Mouse (Mus musculus) kidney, embryonic 15.5 days (tissue): ENCODE measurements around the gene Gm19684. TPM values are rescaled to one million over a fixed set of nuclear protein-coding genes. Genes with fewer than 3 reads are reported as not detected.
"Not testable (repeated sequence)": the region's sequence is repeated elsewhere in the genome, so short reads cannot be mapped to it uniquely, and the experiment has no call there.

Source experiments
- ATAC-seq: fragments of 200-750 bp; cut with Nextera tagmentation; replicated peaks from 2 replicates; pipeline ENCODE4 v1.8.0; 2017; ENCODE audit warnings: moderate TSS enrichment; ENCODE audit not compliant: low FRiP score
- H3K27ac ChIP-seq: fragments of 300-500 bp; sonication (generic); 2 replicates; pipeline ENCODE4 v1.5.1; 2015; ENCODE audit warnings: mild to moderate bottlenecking, inconsistent platforms
- H3K27me3 ChIP-seq: fragments of 300-500 bp; sonication (generic); 2 replicates; pipeline ENCODE4 v1.6.1; 2015; ENCODE audit warnings: inconsistent platforms
- H3K36me3 ChIP-seq: fragments of 300-500 bp; sonication (generic); 2 replicates; pipeline ENCODE4 v1.6.1; 2015; ENCODE audit warnings: inconsistent platforms
- H3K4me1 ChIP-seq: fragments of 300-500 bp; sonication (generic); 2 replicates; pipeline ENCODE4 v1.6.1; 2015; ENCODE audit warnings: inconsistent platforms
- H3K4me2 ChIP-seq: fragments of 300-500 bp; sonication (generic); 2 replicates; pipeline ENCODE4 v1.6.1; 2015; ENCODE audit warnings: moderate library complexity, mild to moderate bottlenecking, inconsistent platforms
- H3K4me3 ChIP-seq: fragments of 300-500 bp; sonication (generic); replicated peaks from 2 replicates; pipeline ENCODE4 v1.5.1; 2015; ENCODE audit warnings: mild to moderate bottlenecking, inconsistent platforms
- H3K9ac ChIP-seq: fragments of 300-500 bp; sonication (generic); 2 replicates; pipeline ENCODE4 v1.6.1; 2015; ENCODE audit warnings: mild to moderate bottlenecking, inconsistent platforms
- H3K9me3 ChIP-seq: fragments of 300-500 bp; sonication (generic); replicated peaks from 2 replicates; pipeline ENCODE4 v1.6.1; 2016; ENCODE audit warnings: inconsistent platforms
- WGBS: fragments of 180-500 bp; shearing (Covaris S2); methylation state at CpG from one replicate; pipeline ENCODE4 v1.1.7; 2015; ENCODE audit warnings: mixed read lengths; 5-methylcytosine and 5-hydroxymethylcytosine counted together
- polyA plus RNA-seq: library from polyadenylated mRNA; unstranded; fragments of >200 nt; fragmentation: Nextera tagmentation; extraction: Ambion mirVana; gene quantifications from 2 replicates; pipeline ENCODE4 v1.2.1, GENCODE M21; 2015

Gm19684 gene
- polyA plus RNA-seq, 1 experiment from 2014 or later: not detected

DNA sequence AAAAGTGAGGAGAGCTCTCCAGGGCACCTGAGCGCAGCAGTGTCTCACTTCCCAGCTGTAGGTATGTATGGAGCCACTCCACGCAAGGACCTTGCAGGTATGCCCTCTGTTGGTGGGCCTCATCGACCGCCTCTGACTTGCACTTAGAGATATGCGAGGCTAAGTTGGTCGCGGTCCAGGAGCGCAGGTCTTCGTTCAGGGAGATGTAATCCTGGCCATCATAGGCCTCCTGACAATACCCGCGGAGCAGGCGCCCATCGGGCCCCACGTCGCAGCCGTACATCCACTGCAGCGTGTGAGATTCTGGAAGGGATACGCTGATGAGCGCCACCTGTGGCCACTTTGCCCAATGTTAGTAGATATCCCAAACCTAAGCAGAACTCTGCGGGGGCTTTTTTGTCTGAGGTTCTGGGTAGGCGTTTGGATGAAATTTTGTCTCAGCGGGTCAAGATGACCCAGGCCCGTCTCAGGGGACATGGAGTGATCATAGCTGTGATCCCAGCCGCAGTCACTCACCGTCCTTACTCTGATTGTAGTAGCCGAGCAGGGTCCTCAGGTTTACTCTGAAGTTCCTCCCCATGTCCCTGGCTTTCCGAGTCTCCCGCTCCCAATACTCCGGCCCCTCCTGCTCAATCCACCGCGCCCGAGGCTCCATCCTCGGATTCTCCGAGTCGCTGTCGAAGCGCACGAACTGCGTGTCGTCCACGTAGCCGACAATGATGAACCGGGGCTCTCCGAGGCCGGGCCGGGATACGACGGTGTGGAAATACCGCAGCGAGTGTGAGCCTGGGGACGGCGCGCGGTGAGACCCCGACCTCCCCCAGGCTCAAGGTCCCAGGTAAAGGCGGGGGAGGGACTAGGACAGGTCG lies 10.6 kb upstream of the Gm19684 start:
- WGBS: 1% methylated on average over 57 of the region's 57 CpGs
- H3K27me3 ChIP-seq: peaks cover 51% of the 10 kb centered on the region
- H3K9ac ChIP-seq: 0 out of 2 replicates have a peak overlapping the region, but pooled peaks have one; percentile 29
- H3K36me3 ChIP-seq, H3K4me1 ChIP-seq, H3K27ac ChIP-seq, ATAC-seq, H3K9me3 ChIP-seq: not testable (repeated sequence)
- peak overlapping the region; percentile 37 for H3K4me3 ChIP-seq
- peak overlapping the region; percentile 73 for H3K4me2 ChIP-seq

DNA sequence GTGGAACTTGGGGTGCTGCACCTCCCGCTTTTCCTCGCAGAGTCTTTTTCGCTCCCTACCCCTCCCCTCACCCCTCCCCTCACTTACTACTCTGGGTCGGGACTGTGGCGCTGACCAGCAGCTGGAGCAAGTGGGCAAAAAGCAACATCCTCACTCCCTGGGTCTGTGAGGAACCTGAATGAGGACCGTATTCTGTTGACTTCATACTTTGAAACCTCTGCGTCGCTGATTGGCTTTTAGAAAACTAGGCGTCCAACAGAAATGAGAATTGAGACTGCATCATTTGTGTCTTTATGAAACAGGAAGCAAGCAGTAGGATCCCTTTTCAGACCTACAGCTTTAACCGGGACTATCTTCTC lies 10.0 kb upstream of the Gm19684 start:
- 2% methylated on average over 10 of the region's 10 CpGs for WGBS
- not testable (repeated sequence) for ATAC-seq, H3K27ac ChIP-seq

DNA sequence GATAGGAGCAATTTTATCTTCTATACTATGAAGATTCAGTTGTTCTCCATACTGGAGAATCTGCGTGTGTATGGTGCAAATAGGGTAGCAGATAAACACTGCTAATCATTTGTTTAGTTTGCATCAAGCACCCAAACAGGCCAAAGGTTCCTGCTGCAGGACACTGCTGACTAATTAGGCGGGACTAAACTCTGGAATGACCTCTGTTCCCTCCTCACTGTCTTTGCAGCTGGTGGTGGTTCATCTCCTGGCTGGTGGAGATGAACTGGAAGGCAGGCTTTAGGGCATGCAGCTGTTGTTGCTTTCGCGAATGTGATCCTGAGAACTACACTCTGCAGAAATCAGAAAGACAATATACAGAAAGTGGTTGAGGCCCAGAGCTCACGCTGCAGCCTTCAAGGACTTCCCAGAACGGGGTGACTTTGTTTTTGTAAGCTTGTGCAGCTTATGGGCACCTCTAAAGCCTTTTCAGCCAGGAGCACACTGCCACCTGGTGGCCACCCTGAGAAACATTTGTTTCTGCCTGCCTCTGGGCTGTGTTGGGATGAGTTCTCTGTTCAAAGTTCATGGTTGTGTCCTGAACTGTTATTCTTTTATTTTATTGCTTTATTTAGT lies 7.4 kb upstream of the Gm19684 start:
- H3K4me1 ChIP-seq, H3K36me3 ChIP-seq, H3K4me2 ChIP-seq, H3K27ac ChIP-seq, H3K4me3 ChIP-seq, H3K9me3 ChIP-seq, H3K9ac ChIP-seq: not testable (repeated sequence)
- H3K27me3 ChIP-seq: peaks cover 46% of the 10 kb centered on the region
- 0 out of 2 replicates have a peak, but pooled peaks have one; percentile 65 for ATAC-seq
- WGBS: 19% methylated on average over 6 of the region's 6 CpGs

More for the DNA sequence above, 10.0 kb upstream of the Gm19684 start:
- 0 out of 2 replicates have a peak overlapping the region, but pooled peaks have one; percentile 29 for H3K9ac ChIP-seq
- not testable (repeated sequence) for H3K4me1 ChIP-seq, H3K9me3 ChIP-seq, H3K36me3 ChIP-seq
- H3K27me3 ChIP-seq: peaks cover 51% of the 10 kb centered on the region
- peak overlapping the region; percentile 37 for H3K4me3 ChIP-seq
- peak overlapping the region; percentile 73 for H3K4me2 ChIP-seq

DNA sequence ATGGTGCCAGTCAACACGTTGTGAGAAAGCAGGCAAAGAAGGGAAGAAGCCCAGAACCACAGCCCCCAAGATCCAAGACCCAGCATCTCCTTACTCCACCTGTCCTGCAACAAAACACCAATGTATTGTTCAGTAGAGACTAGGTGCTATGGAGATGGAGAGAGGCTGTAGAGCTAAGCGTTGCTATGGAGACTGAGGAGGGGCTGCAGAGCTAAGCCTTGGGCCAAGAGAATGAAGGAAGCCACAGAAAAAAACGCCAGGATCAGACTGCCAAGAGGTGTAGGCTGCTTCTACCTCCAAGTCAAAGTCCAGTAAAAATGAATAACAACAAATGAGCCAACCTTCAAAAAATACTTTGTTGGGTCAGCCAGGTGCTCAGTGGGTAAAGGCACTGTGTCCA lies 4.9 kb upstream of the Gm19684 start:
- 31% methylated on average over 3 of the region's 3 CpGs for WGBS
- H3K27ac ChIP-seq, H3K36me3 ChIP-seq, ATAC-seq, H3K4me1 ChIP-seq, H3K4me3 ChIP-seq, H3K9me3 ChIP-seq, H3K9ac ChIP-seq, H3K4me2 ChIP-seq: not testable (repeated sequence)
- H3K27me3 ChIP-seq: peaks cover 44% of the 10 kb centered on the region

DNA sequence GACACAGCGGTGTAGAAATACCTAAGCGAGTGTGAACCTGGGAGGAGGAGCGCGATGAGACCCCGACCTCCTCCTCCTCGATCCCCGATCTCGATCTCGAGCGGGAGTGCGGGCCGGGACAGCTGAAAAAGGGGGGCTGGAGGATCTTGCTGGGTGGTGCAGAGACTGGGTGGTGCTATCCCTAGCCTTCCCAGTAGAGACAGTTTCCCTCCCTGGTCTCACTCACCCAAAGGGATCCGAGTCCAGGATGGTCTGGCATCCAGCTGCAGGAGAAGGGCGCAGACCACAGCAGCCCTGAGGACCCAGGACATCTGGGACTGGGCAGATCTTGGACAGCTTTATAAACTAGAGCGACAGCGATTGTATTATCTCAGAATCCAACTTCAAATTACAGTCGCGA lies 639 bp upstream of the Gm19684 start:
- H3K27ac ChIP-seq, H3K36me3 ChIP-seq, H3K9me3 ChIP-seq, H3K9ac ChIP-seq, ATAC-seq, H3K4me1 ChIP-seq: not testable (repeated sequence)
- Histone ChIP-seq H3K27me3 (peaks cover 41% of the 10 kb centered on the region), H3K4me2 (peak overlapping the region; percentile 47), H3K4me3 (0 out of 2 replicates have a peak overlapping the region, but pooled peaks have one; percentile 17)
- 12% methylated on average over 18 of the region's 18 CpGs for WGBS

DNA sequence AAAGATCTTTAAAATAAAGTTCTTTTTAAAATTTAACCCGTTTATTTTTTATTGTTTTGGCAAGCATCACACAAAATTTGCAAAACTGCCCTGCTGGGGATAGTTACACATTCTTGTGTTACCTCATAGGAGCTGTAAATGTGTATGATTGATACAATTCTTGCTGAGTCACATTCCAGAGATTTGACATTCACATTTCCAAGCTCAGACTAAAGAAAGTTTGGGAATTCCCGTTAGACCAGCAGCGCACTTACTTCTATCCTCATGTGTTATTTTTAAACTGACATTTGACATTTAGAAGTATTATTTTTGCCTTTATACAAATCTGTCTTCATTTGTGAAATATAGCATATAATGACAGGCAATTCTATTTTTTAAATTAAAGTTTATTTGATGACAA lies 2.6 kb downstream of the Gm19684 start:
- not testable (repeated sequence) for H3K4me3 ChIP-seq, H3K4me2 ChIP-seq, ATAC-seq, H3K36me3 ChIP-seq, H3K27ac ChIP-seq, H3K9me3 ChIP-seq, H3K9ac ChIP-seq, H3K4me1 ChIP-seq
- H3K27me3 ChIP-seq: peaks cover 38% of the 10 kb centered on the region
- WGBS: 59% methylated on average over 3 of the region's 3 CpGs

DNA sequence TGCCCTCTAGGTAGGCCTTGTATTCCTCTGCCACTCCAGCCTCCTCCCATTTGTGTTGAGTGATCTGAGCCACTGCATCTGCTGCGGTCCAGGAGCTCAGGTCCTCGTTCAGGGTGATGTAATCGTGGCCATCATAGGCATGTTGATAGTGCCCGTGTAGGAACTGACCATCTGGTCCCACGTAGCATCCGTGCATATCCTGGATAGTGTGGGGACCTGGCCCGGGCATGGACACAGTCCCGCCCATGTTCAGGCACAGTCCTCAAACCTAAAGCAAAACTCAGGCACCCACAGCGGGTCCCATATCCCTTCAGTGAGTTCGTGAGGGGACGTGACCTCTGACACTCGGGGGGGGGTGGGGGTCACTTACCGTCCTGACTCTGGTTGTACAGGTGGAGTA lies 7.0 kb downstream of the Gm19684 start:
- H3K9ac ChIP-seq, H3K36me3 ChIP-seq, H3K4me1 ChIP-seq, H3K27ac ChIP-seq, H3K4me3 ChIP-seq, H3K4me2 ChIP-seq, ATAC-seq, H3K9me3 ChIP-seq: not testable (repeated sequence)
- WGBS: 51% methylated on average over 11 of the region's 13 CpGs
- H3K27me3 ChIP-seq: peaks cover 37% of the 10 kb centered on the region

DNA sequence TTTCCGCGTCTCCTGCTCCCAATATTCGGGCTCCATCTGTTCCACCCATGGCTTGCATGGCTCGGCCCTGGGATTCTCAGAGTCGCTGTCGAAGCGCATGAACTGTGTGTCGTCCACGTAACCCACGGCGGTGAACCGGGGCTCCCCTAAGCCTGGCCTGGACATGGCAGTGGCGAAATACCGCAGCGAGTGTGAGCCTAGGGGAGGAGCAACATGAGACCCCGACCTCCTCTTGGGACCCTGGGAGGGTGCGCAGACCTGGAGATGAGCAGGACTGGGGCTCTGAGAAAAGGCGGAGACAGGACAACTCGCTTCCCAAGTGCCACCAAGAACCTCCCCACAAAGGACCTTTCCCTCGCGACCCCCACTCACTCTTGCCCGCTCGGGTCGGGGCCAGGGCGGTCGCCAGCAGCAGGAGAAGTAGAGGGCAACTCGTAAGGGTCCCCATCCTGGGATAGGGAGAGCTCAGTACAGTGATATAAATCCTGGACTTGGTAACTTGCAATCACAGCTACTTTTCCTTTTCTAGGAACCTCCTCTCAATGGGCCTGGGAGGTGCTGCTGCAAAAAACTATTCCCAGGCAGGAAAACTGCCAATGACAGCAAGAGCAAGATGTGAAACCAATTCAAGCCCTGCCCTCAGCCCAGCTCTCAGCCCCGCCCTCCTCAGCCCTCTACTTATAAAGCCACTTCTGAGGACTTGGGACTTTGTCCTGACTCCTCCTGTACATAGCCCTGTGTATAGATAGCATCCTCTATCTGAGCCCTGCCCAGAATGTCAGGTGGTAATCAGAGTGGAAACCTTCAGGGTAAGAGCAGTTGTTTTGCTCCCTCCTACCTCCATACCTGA lies 7.7 kb downstream of the Gm19684 start, which contains the start of gene Gm7030:
Gm7030 (minus strand) TSS at position 458 of the 850 bp plus-strand sequence.
- H3K27me3 ChIP-seq: peaks cover 44% of the 10 kb centered on the region
- not testable (repeated sequence) for H3K9ac ChIP-seq, H3K4me1 ChIP-seq, H3K4me3 ChIP-seq, ATAC-seq, H3K27ac ChIP-seq, H3K4me2 ChIP-seq, H3K9me3 ChIP-seq, H3K36me3 ChIP-seq
- 27% methylated on average over 28 of the region's 28 CpGs for WGBS

DNA sequence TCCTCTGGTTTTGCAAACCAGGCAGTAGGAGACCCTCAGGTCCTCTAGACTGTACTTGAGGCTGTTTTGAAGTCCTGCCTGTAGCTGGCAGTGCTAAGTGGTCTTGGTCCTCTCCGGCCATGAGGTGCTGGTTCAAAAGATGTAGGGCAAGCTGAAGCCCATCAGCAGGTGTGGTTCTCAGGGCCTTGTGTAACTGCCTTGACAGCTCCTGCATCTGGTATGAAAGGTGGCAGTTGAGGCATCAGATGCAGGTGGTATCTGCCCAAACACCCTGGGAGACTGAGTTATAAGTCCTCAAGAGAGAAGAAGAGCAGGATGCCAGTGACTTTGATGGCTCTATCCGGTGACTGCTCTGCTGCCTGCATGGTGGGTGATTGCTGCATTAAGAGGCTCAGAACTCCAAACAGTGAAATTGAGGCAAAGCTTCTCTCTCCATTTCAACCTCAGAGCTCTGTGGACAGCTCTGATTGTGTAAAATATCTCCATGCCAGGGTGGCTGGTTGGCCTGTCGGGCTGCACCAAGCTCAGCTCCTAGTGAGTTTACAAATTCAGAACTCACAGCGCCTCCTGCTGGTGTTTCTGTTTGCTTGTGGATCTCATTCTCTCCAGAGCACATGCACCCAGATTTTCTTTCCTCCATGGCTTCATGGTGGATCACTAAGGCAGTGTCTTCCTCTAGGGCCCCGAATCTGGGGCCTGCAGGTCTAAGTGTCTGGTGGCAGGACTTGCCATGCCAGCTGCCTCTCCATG lies 10.2 kb downstream of the Gm19684 start:
- WGBS: 69% methylated on average over 5 of the region's 5 CpGs
- H3K4me2 ChIP-seq: no peak overlapping the region
- no peak overlapping the region for H3K4me3 ChIP-seq
- no peaks in the 10 kb centered on the region for H3K4me1 ChIP-seq
- H3K27ac ChIP-seq: no peak overlapping the region
- ATAC-seq: no peak
- no peaks in the 10 kb centered on the region for H3K9me3 ChIP-seq
- no peaks in the 10 kb centered on the region for H3K36me3 ChIP-seq
- H3K9ac ChIP-seq: no peak overlapping the region
- peaks cover 55% of the 10 kb centered on the region for H3K27me3 ChIP-seq

DNA sequence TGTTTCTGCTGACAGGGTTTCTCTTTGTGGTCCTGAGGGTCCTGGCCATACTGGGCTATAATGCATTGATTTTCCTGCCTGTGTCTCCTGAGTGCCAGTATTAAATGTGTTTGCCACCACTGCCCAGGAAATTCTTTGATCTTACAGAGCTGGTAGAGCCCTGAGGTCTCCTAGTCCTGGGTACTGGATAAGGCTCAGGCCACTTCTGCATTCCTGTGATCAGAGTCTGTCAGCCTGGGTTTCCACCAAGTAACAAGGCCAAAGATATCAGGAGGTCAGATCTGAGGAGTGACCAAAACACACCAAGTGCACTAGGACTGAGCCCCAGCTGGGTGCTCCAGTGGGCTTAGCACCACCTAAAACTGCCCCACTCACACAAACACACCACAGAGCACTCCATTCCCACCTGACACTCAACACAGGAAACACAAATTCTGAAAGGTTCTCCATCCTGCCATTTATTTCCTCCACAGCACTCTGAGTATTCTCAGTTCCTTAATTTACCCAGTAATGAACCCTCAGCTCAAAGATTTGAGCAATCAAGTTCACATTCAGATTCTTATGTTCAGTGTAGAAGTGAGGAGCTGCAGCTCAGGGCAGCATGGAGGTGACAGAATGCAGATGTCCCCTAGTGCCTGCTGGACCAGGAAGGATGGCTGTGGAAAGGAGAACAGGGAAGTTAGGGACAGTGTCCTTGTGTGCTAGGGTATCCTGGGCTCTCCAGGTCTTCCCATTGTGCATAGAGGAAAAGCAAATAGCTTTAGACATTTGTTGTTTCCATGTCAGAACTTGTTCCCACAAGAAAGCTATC lies 14.1 kb downstream of the Gm19684 start:
- not testable (repeated sequence) for ATAC-seq, H3K4me3 ChIP-seq, H3K4me2 ChIP-seq, H3K4me1 ChIP-seq, H3K27ac ChIP-seq, H3K9me3 ChIP-seq, H3K36me3 ChIP-seq, H3K9ac ChIP-seq
- peaks cover 64% of the 10 kb centered on the region for H3K27me3 ChIP-seq
